Mouse (Mus musculus) adrenal gland, postnatal 4 days (tissue): Measurements from ENCODE around the gene Aldh6a1. TPM values are rescaled to one million over a fixed set of nuclear protein-coding genes. Genes with fewer than 3 reads are reported as not detected.

Experiments
- DNase-seq, 2 experiments: peaks; one replicate each; pipeline ENCODE4 v3.0.0; 2021 to 2022; ENCODE audit warnings: low spot score in 2 of 2, mixed read lengths in 2 of 2
- total RNA-seq, 2 experiments: library from RNA; stranded (reverse); gene quantifications; 2 replicates each; pipeline ENCODE4 v1.2.3; 2021

Aldh6a1 gene
- total RNA-seq, 2 experiments from 2014 or later = 98.9 to 103 TPM

- no peak for DNase-seq
Measured at GRCm38 (mm10) chr12:84382369-84382768, 68.4 kb downstream of the Aldh6a1 start.

Other genes starting within 250 kb of the Aldh6a1 start
- gene Elmsan1, start 232.1 kb downstream of the Aldh6a1 start, total RNA-seq = 10 to 100 TPM; 30.2 to 34.8 TPM
- 10 to 100 TPM; 57.3 to 66.2 TPM for gene Ptgr2, start 165.8 kb downstream of the Aldh6a1 start, total RNA-seq
- gene Zfp410, start 134.2 kb downstream of the Aldh6a1 start, total RNA-seq = 10 to 100 TPM; 64.6 to 68.9 TPM
- gene Coq6, start 89.3 kb downstream of the Aldh6a1 start, total RNA-seq = 10 to 100 TPM; 60.5 to 64.9 TPM
- 1 to 10 TPM; 2.0 to 2.7 TPM for gene Fam161b, start 89.2 kb downstream of the Aldh6a1 start, total RNA-seq
- 10 to 100 TPM; 58.3 to 61.3 TPM for gene Entpd5, start 42.0 kb downstream of the Aldh6a1 start, total RNA-seq
- 1 to 10 TPM; 3.0 to 5.1 TPM for gene Bbof1, start 41.9 kb downstream of the Aldh6a1 start, total RNA-seq
- gene Rnf113a2, start 33.8 kb downstream of the Aldh6a1 start, total RNA-seq = 10 to 100 TPM; 19.4 to 19.6 TPM
- 10 to 100 TPM; 11.7 to 12.9 TPM for gene Lin52, start 418 bp upstream of the Aldh6a1 start, total RNA-seq
- gene Vsx2, start 118.8 kb upstream of the Aldh6a1 start, total RNA-seq = not detected
- gene Abcd4, start 166.4 kb upstream of the Aldh6a1 start, total RNA-seq = 10 to 100 TPM; 11.3 to 13.8 TPM
- not detected for gene Vrtn, start 190.0 kb upstream of the Aldh6a1 start, total RNA-seq
- gene Syndig1l, start 247.8 kb upstream of the Aldh6a1 start, total RNA-seq = under 1 TPM; 0.71 to 0.87 TPM